Mouse (Mus musculus) MEL (cell line): ENCODE measurements around the gene Cnn2. TPM values are rescaled to one million over a fixed set of nuclear protein-coding genes. Genes with fewer than 3 reads are reported as not detected.

Experiments used
- DNase-seq: peaks from one replicate; pipeline ENCODE4 v3.0.0; 2011; ENCODE audit warnings: low read depth, low spot score
- H3K27ac ChIP-seq: 2 replicates; pipeline ENCODE4 v1.5.1; 2012; ENCODE audit warnings: low read depth, mild to moderate bottlenecking, control low read depth, low read length, moderate library complexity; ENCODE audit not compliant: control insufficient read depth
- H3K27me3 ChIP-seq, 2 experiments: fragments of 150-350 bp in 1 of 2; sonication (generic) in 1 of 2; 2 replicates each; pipeline ENCODE4 v1.6.1; 2012; ENCODE audit warnings: low read length in 2 of 2, mild to moderate bottlenecking in 2 of 2, improper control_type of control experiment in 1 of 2, moderate library complexity in 1 of 2; ENCODE audit not compliant: insufficient read depth in 2 of 2, control insufficient read depth in 1 of 2
- H3K36me3 ChIP-seq, 2 experiments: 2 replicates each; pipeline ENCODE4 v1.6.1; 2012 to 2014; ENCODE audit warnings: low read length in 2 of 2, improper control_type of control experiment in 1 of 2, inconsistent platforms in 1 of 2, mild to moderate bottlenecking in 1 of 2; ENCODE audit not compliant: insufficient read depth in 2 of 2, control insufficient read depth in 1 of 2
- H3K4me1 ChIP-seq, 2 experiments: fragments of 150-350 bp in 1 of 2; sonication (generic) in 1 of 2; 2 replicates each; pipeline ENCODE4 v1.6.1; 2012; ENCODE audit warnings: low read length in 2 of 2, improper control_type of control experiment in 1 of 2, mild to moderate bottlenecking in 1 of 2; ENCODE audit not compliant: insufficient read depth in 2 of 2, control insufficient read depth in 1 of 2
- H3K4me3 ChIP-seq, 2 experiments: fragments of 150-350 bp in 1 of 2; sonication (generic) in 1 of 2; 2 replicates each; pipeline ENCODE4 v1.5.1; 2012; ENCODE audit warnings: low read depth in 2 of 2, low read length in 2 of 2, mild to moderate bottlenecking in 2 of 2, moderate library complexity in 2 of 2, control low read depth in 1 of 2, improper control_type of control experiment in 1 of 2; ENCODE audit not compliant: control insufficient read depth in 1 of 2, insufficient read depth in 1 of 2
- H3K79me2 ChIP-seq: 2 replicates; pipeline ENCODE4 v1.6.1; 2012; ENCODE audit warnings: mild to moderate bottlenecking, low read length, moderate library complexity; ENCODE audit not compliant: control insufficient read depth, poor library complexity, insufficient read depth
- H3K9ac ChIP-seq: 2 replicates; pipeline ENCODE4 v1.6.1; 2012; ENCODE audit warnings: low read depth, mild to moderate bottlenecking, control low read depth, low read length, moderate library complexity; ENCODE audit not compliant: control insufficient read depth, poor library complexity, severe bottlenecking
- H3K9me3 ChIP-seq: fragments of 150-350 bp; sonication (generic); replicated peaks from 2 replicates; pipeline ENCODE4 v1.6.1; 2012; ENCODE audit warnings: mild to moderate bottlenecking, low read length, improper control_type of control experiment, moderate library complexity; ENCODE audit not compliant: insufficient read depth
- BHLHE40 ChIP-seq: IDR thresholded peaks from 2 replicates; pipeline ENCODE4 v1.6.1; 2012; ENCODE audit warnings: low read depth, mild to moderate bottlenecking, inconsistent platforms, low read length, improper control_type of control experiment, borderline replicate concordance
- CTCF ChIP-seq, 3 experiments: IDR thresholded peaks in 2 of 3; conservative IDR thresholded peaks in 1 of 3; 2 replicates each; pipeline ENCODE4 v1.5.1; 2011 to 2012; ENCODE audit warnings: low read length in 3 of 3, low read depth in 2 of 3, mild to moderate bottlenecking in 2 of 3, improper control_type of control experiment in 1 of 3, inconsistent platforms in 1 of 3, mixed read lengths in 1 of 3, moderate library complexity in 1 of 3; ENCODE audit not compliant: control insufficient read depth in 1 of 3, insufficient read depth in 1 of 3, poor library complexity in 1 of 3, severe bottlenecking in 1 of 3
- E2F4 ChIP-seq: IDR thresholded peaks from 2 replicates; pipeline ENCODE4 v1.6.1; 2011; ENCODE audit warnings: low read depth, low read length, improper control_type of control experiment, borderline replicate concordance
- ELF1 ChIP-seq: IDR thresholded peaks from 2 replicates; pipeline ENCODE4 v1.6.1; 2014; ENCODE audit warnings: low read depth, mild to moderate bottlenecking, inconsistent platforms, low read length, improper control_type of control experiment, moderate library complexity
- ETS1 ChIP-seq: IDR thresholded peaks from 2 replicates; pipeline ENCODE4 v1.6.1; 2012; ENCODE audit warnings: low read depth, mild to moderate bottlenecking, inconsistent platforms, low read length, improper control_type of control experiment, moderate library complexity
- GABPA ChIP-seq: IDR thresholded peaks from 2 replicates; pipeline ENCODE4 v1.6.1; 2012; ENCODE audit warnings: low read depth, mild to moderate bottlenecking, inconsistent platforms, low read length, improper control_type of control experiment, moderate library complexity
- HCFC1 ChIP-seq: IDR thresholded peaks from 2 replicates; pipeline ENCODE4 v1.6.1; 2012; ENCODE audit warnings: low read depth, mild to moderate bottlenecking, inconsistent platforms, low read length, improper control_type of control experiment, moderate library complexity
- JUND ChIP-seq: IDR thresholded peaks from 2 replicates; pipeline ENCODE4 v1.6.1; 2011; ENCODE audit warnings: low read depth, mild to moderate bottlenecking, improper control_type of control experiment, low read length
- MAFK ChIP-seq: IDR thresholded peaks from 2 replicates; pipeline ENCODE4 v1.6.1; 2011; ENCODE audit warnings: low read depth, mild to moderate bottlenecking, low read length, improper control_type of control experiment, borderline replicate concordance
- MAX ChIP-seq: IDR thresholded peaks from 2 replicates; pipeline ENCODE4 v1.6.1; 2011; ENCODE audit warnings: low read length, improper control_type of control experiment
- MAZ ChIP-seq: IDR thresholded peaks from 2 replicates; pipeline ENCODE4 v1.6.1; 2012; ENCODE audit warnings: low read depth, mild to moderate bottlenecking, inconsistent platforms, low read length, improper control_type of control experiment
- MEF2A ChIP-seq: IDR thresholded peaks from 2 replicates; pipeline ENCODE4 v1.6.1; 2014; ENCODE audit warnings: low read depth, mild to moderate bottlenecking, inconsistent platforms, low read length, improper control_type of control experiment; ENCODE audit not compliant: poor library complexity, insufficient replicate concordance, severe bottlenecking; ENCODE audit errors: extremely low read depth
- MXI1 ChIP-seq: IDR thresholded peaks from 2 replicates; pipeline ENCODE4 v1.6.1; 2011; ENCODE audit warnings: mild to moderate bottlenecking, low read depth, low read length, improper control_type of control experiment
- MYB ChIP-seq: IDR thresholded peaks from 2 replicates; pipeline ENCODE4 v1.6.1; 2011; ENCODE audit warnings: mild to moderate bottlenecking, low read depth, low read length, improper control_type of control experiment
- POLR2A ChIP-seq, 2 experiments: IDR thresholded peaks; 2 replicates each; pipeline ENCODE4 v1.6.1; 2011 to 2012; ENCODE audit warnings: low read length in 2 of 2, mild to moderate bottlenecking in 2 of 2, control low read depth in 1 of 2, improper control_type of control experiment in 1 of 2, low read depth in 1 of 2, moderate library complexity in 1 of 2; ENCODE audit not compliant: control insufficient read depth in 1 of 2, insufficient read depth in 1 of 2, poor library complexity in 1 of 2
- POLR2AphosphoS2 ChIP-seq: IDR thresholded peaks from 2 replicates; pipeline ENCODE4 v1.6.1; 2011; ENCODE audit warnings: low read length, improper control_type of control experiment
- POLR2AphosphoS5 ChIP-seq: IDR thresholded peaks from 2 replicates; pipeline ENCODE4 v1.6.1; 2012; ENCODE audit warnings: low read depth, borderline replicate concordance, mild to moderate bottlenecking, inconsistent platforms, low read length, moderate library complexity, mixed read lengths
- RCOR1 ChIP-seq: IDR thresholded peaks from 2 replicates; pipeline ENCODE4 v1.6.1; 2012; ENCODE audit warnings: low read depth, mild to moderate bottlenecking, inconsistent platforms, low read length, improper control_type of control experiment
- TCF12 ChIP-seq: IDR thresholded peaks from 2 replicates; pipeline ENCODE4 v1.6.1; 2014; ENCODE audit warnings: low read depth, mild to moderate bottlenecking, inconsistent platforms, low read length, improper control_type of control experiment, moderate library complexity
- ZMIZ1 ChIP-seq: IDR thresholded peaks from 2 replicates; pipeline ENCODE4 v1.6.1; 2012; ENCODE audit warnings: low read depth, mild to moderate bottlenecking, inconsistent platforms, low read length, improper control_type of control experiment, moderate library complexity
- ZNF384 ChIP-seq: IDR thresholded peaks from 2 replicates; pipeline ENCODE4 v1.6.1; 2012; ENCODE audit warnings: low read depth, mild to moderate bottlenecking, inconsistent platforms, low read length, improper control_type of control experiment
- polyA plus RNA-seq, 2 experiments: library from polyadenylated mRNA; stranded (reverse) in 1 of 2; unstranded in 1 of 2; fragments of >175 nt in 1 of 2; fragments of >200 nt in 1 of 2; gene quantifications; 2 replicates each; pipeline versions ENCODE4 v1.2.1 to v1.2.4; 2012; ENCODE audit warnings: low replicate concordance in 2 of 2, low read depth in 1 of 2; ENCODE audit not compliant: insufficient read length in 2 of 2, insufficient read depth in 1 of 2, missing spikeins in 1 of 2
- total RNA-seq: library from RNA; depleted of rRNA; stranded (reverse); fragments of 300-350 nt; gene quantifications from 2 replicates; pipeline ENCODE4 v1.2.3, GENCODE M21; 2012

The Cnn2 gene
- total and polyA plus RNA-seq, 3 experiments, result 8.7 to 25.3 TPM; not detected in 1

DNA sequence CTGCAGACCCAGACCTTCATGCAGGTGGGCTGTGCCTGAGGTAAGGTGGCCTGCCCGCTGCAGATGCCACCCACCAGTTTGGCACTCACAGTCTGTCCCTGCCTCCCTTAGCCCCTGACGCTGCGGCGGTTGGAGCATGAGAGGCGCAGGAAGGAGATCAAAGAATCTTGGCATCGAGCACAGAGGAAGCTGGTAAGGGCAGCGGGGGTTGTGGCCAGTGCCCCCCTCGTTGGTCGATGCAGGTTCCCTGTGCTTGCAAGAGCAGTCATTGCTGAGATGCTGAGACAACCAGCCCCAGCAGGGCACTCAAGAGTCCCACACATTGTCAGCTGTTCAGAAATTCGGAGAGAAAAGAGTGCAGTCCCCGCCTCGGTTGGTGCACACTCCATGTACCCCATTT lies 33.8 kb downstream of the Cnn2 start:
- TF ChIP-seq MEF2A, result no peak
- TF ChIP-seq ZMIZ1, result no peak
- no peak for TF ChIP-seq TCF12
- TF ChIP-seq POLR2AphosphoS2, result no peak
- no peak for TF ChIP-seq CTCF (IDR thresholded peaks at IDR 0.05 in 2 of 3, conservative IDR thresholded peaks at IDR 0.05 in 1 of 3; ENCODE audit: control insufficient read depth in 1 of 3, insufficient read depth in 1 of 3, low read depth in 2 of 3, low read length in 3 of 3, poor library complexity in 1 of 3, severe bottlenecking in 1 of 3)
- TF ChIP-seq GABPA, result no peak
- no peak for TF ChIP-seq E2F4
- no peak for TF ChIP-seq ETS1
- no peak for TF ChIP-seq MAX
- TF ChIP-seq, all 39 proteins: peak for 0
- H3K9me3 ChIP-seq, result no peaks in the 10 kb centered on the region
- H3K27ac ChIP-seq, result no peak overlapping the region
- no peak for DNase-seq
- no peaks in the 10 kb centered on the region for H3K27me3 ChIP-seq
- H3K9ac ChIP-seq, result no peak overlapping the region
- H3K79me2 ChIP-seq, result peaks cover 6% of the 10 kb centered on the region
- peaks cover 10 to 32% of the 10 kb centered on the region in 2 experiments for H3K4me1 ChIP-seq
- no peak overlapping the region for H3K4me3 ChIP-seq
- H3K36me3 ChIP-seq, result peaks cover 2 to 31% of the 10 kb centered on the region in 2 experiments; a peak in 3 of 4 replicates

DNA sequence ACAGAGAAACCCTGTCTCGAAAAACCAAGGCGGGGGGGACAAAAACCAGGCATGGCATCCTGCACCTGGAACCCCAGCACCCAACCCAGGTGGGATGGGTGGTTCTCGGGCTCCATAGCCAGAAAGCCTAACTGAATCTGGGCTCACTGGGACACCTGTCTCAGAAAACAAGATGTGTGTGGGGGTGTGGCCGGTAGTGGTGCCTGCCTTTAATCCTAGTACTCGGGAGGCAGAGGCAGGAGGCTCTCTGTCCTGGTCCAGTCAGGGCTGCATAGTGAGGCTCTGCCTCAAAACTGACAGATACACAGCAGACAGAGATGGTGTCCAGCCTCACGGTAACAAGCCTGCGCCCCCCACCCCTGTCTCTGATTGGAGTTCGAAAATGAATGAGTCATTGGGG lies 34.4 kb downstream of the Cnn2 start:
- no peak overlapping the region for H3K27ac ChIP-seq
- H3K27me3 ChIP-seq, result no peaks in the 10 kb centered on the region
- peaks cover 6 to 29% of the 10 kb centered on the region in 2 experiments; a peak in 3 of 4 replicates for H3K4me1 ChIP-seq
- peaks cover 2% of the 10 kb centered on the region for H3K79me2 ChIP-seq
- TF ChIP-seq RCOR1, result no peak
- TF ChIP-seq MYB, result no peak
- no peak for TF ChIP-seq MAFK
- no peak for TF ChIP-seq ZNF384
- TF ChIP-seq POLR2AphosphoS2, result no peak
- no peak for TF ChIP-seq MAX
- no peak for TF ChIP-seq JUND
- no peak for TF ChIP-seq MAZ
- no peak for TF ChIP-seq ELF1
- TF ChIP-seq MEF2A, result no peak
- no peak for TF ChIP-seq POLR2A (IDR thresholded peaks at IDR 0.05; ENCODE audit: control insufficient read depth in 1 of 2, insufficient read depth in 1 of 2, low read depth in 1 of 2, low read length in 2 of 2, poor library complexity in 1 of 2)
- TF ChIP-seq POLR2AphosphoS5, result no peak
- TF ChIP-seq MXI1, result no peak
- no peak for TF ChIP-seq BHLHE40
- TF ChIP-seq HCFC1, result no peak
- no peak for TF ChIP-seq TCF12
- no peak for DNase-seq
- H3K9me3 ChIP-seq, result no peaks in the 10 kb centered on the region
- H3K4me3 ChIP-seq, result no peak overlapping the region
- no peak overlapping the region for H3K9ac ChIP-seq
- H3K36me3 ChIP-seq, result peaks cover 2 to 27% of the 10 kb centered on the region in 2 experiments; a peak in 3 of 4 replicates
